In the genomic region with DNA sequence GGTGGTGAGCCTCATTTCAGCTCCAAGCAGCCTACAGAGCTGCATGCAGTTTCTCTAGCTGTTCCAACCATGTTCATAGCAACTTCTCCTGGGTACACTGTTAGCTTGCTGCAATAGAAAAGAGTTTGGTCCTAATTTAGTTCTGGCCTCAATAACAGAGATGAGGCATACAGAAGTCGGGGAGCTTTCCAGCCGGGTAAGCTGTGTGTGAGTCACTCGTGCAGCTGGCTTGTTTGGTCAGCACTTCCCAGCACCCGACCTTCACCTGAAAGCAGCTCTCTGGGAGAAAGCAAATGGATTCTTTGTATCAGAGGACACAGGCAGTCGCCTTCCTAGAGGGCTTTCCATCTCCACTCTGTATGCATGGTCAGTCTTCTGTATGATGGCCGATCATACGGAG, we compare ENCODE assay signal across 25 mouse cellular contexts.
A peak's percentile ranks its signal among the peaks of the same experiment; 100 is the strongest.
DNase-seq lines count a peak whose midpoint lies in the region; ATAC-seq lines count a peak whose summit lies in the region.
"Had no signal": no experiment of that assay in that cellular context is flagged by ENCODE, and none has a peak within 500 bp of the region (broad histone marks: within the 10 kb centered on the region; RNA-seq: fewer than 3 reads in every experiment).

No protein-coding gene starts in this region.

- no peak overlapping the region for H3K27ac ChIP-seq in neural tube, embryonic 15.5 days (replicated peaks)
- H3K27ac ChIP-seq: forebrain, embryonic 13.5 days; hindbrain, embryonic 12.5 days; kidney, postnatal 0 days; left cerebral cortex, adult 2 months; limb, embryonic 10.5 days; midbrain, embryonic 15.5 days; neural tube, embryonic 13.5 days had no signal

- no peak overlapping the region for H3K4me2 ChIP-seq in neural tube, embryonic 15.5 days
- H3K4me2 ChIP-seq: forebrain, embryonic 13.5 days; hindbrain, embryonic 12.5 days; midbrain, embryonic 15.5 days; neural tube, embryonic 13.5 days had no signal

- 75% methylated on average over 7 of the region's 7 CpGs for WGBS in neural tube, embryonic 15.5 days

- H3K9me3 ChIP-seq in neural tube, embryonic 15.5 days (replicated peaks): no peaks in the 10 kb centered on the region
- H3K9me3 ChIP-seq: forebrain, embryonic 13.5 days; hindbrain, embryonic 12.5 days; limb, embryonic 10.5 days; midbrain, embryonic 15.5 days; neural tube, embryonic 13.5 days had no signal

- no peak overlapping the region for H3K4me3 ChIP-seq in neural tube, embryonic 15.5 days (replicated peaks)
- H3K4me3 ChIP-seq: forebrain, embryonic 13.5 days; hindbrain, embryonic 12.5 days; left cerebral cortex, adult 2 months; limb, embryonic 10.5 days; midbrain, embryonic 15.5 days; myocyte; neural tube, embryonic 13.5 days had no signal

- no peaks in the 10 kb centered on the region for H3K27me3 ChIP-seq in neural tube, embryonic 15.5 days (replicated peaks)
- H3K27me3 ChIP-seq: forebrain, embryonic 13.5 days; hindbrain, embryonic 12.5 days; midbrain, embryonic 15.5 days; neural tube, embryonic 13.5 days had no signal

- ATAC-seq in neural tube, embryonic 15.5 days (ENCODE audit: low FRiP score): no peak
- no peak for ATAC-seq in erythroid progenitor cell, adult 5-6 weeks (replicated peaks; ENCODE audit: low FRiP score, poor library complexity, severe bottlenecking)
- ATAC-seq: forebrain, embryonic 13.5 days; midbrain, embryonic 15.5 days had no signal

- no peaks in the 10 kb centered on the region for H3K36me3 ChIP-seq in neural tube, embryonic 15.5 days
- H3K36me3 ChIP-seq: hindbrain, embryonic 12.5 days; limb, embryonic 10.5 days; midbrain, embryonic 15.5 days; neural tube, embryonic 13.5 days had no signal

- peak; percentile 48 for DNase-seq in right cerebral cortex, adult 18-20 months
- no peak for DNase-seq in right cerebral cortex, adult 2 months (ENCODE audit: low spot score in 2 of 2)
- peak; percentile 86 for DNase-seq in adrenal gland, adult 2 months
- peak; percentile 74 to 84 for DNase-seq in adrenal gland, postnatal 36 days
- DNase-seq in frontal cortex, postnatal 25 days (ENCODE audit: low spot score in 2 of 2): no peak
- DNase-seq: cerebellum, adult 11-12 months; cerebellum, postnatal 14 days; gastrocnemius, postnatal 25 days; kidney, adult 2 months; liver; lung, postnatal 4 days; right cerebral cortex, postnatal 25 days; spleen, adult 18-20 months; thymus, adult 2 months; thymus, postnatal 4 days had no signal

- no peak overlapping the region for H3K9ac ChIP-seq in neural tube, embryonic 15.5 days (replicated peaks)
- H3K9ac ChIP-seq: forebrain, embryonic 13.5 days; hindbrain, embryonic 12.5 days; midbrain, embryonic 15.5 days; neural tube, embryonic 13.5 days had no signal

- peaks cover 16% of the 10 kb centered on the region for H3K4me1 ChIP-seq in neural tube, embryonic 15.5 days

Comparison
In these comparisons a context has a peak if more than half of its experiments do, and no peak if none do; other contexts are left out.
1. DNase-seq: peak in right cerebral cortex, adult 18-20 months (single experiment), adrenal gland, adult 2 months (single experiment) and adrenal gland, postnatal 36 days (2 of 2); none in right cerebral cortex, adult 2 months (0 of 2) and frontal cortex, postnatal 25 days (0 of 2).